Mouse (Mus musculus): ENCODE results near the gene A930009A15Rik.

Gene A930009A15Rik

GRCm38 (mm10) chr10:115581971-115582370 lies 12.2 kb downstream of the A930009A15Rik start:
- no peak for DNase-seq

- no peak for DNase-seq
These were observed 13.3 kb downstream of the A930009A15Rik start for GRCm38 (mm10) chr10:115583071-115583470.

DNA sequence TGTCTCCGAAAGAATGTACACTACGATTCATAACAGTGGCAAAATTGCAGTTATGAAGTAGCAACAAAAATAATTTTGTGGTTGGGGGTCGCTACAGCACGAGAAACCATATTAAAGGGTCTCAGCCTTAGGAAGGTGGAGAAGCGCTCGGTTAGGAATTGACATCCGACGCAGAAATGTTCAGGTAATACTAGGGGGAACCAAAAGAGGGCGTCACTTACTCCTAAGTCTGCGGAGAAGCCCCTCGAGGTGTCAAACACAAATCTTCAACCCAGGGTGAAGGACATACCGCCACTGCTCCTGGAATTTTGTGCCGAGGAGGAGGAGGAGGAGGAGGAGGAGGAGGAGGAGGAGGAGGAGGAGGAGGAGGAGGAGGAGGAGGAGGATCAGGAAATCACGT lies 14.9 kb downstream of the A930009A15Rik start:
- DNase-seq, result no peak

- no peak for DNase-seq
These were observed 15.9 kb downstream of the A930009A15Rik start for GRCm38 (mm10) chr10:115585491-115586245.

GRCm38 (mm10) chr10:115586246-115587231 lies 16.8 kb downstream of the A930009A15Rik start:
- DNase-seq, result peak; percentile 27

- DNase-seq, result peak; percentile 71
These were observed 17.6 kb downstream of the A930009A15Rik start, which contains the start of gene Lgr5 for GRCm38 (mm10) chr10:115587301-115587969. Lgr5 (minus strand) TSS chr10:115587780.

GRCm38 (mm10) chr10:115587979-115588378 lies 18.2 kb downstream of the A930009A15Rik start:
- DNase-seq, result no peak

DNA sequence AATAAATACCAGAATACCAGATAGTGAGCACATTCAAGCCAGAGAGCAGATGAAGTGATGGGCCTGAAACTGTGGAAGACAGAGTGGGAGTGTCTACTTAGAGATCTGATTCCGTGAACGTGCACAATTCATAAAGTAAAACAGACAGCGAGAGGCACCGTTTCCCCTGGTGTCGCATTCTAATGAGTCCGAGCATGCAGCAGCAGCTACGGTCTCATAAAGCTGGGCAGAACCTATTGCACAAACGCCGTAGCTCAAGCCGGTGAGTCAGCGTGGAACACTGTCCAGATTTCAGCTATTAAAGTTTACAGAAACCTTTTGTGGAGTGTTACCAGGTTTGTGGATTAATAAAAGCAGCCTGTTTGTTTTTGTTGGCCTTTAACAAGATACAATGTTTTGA lies 23.4 kb downstream of the A930009A15Rik start:
- DNase-seq, result no peak

- no peak for DNase-seq
These were observed 23.9 kb downstream of the A930009A15Rik start for GRCm38 (mm10) chr10:115593651-115594050.

- DNase-seq, result no peak
These were observed 26.0 kb downstream of the A930009A15Rik start for GRCm38 (mm10) chr10:115595748-115596147.

- DNase-seq, result peak; percentile 22
These were observed 47.9 kb downstream of the A930009A15Rik start for GRCm38 (mm10) chr10:115617456-115618287.

GRCm38 (mm10) chr10:115618288-115618856 lies 48.6 kb downstream of the A930009A15Rik start:
- no peak for DNase-seq

- DNase-seq, result no peak
These were observed 53.7 kb downstream of the A930009A15Rik start for GRCm38 (mm10) chr10:115623481-115623880.

GRCm38 (mm10) chr10:115623956-115624671 lies 54.3 kb downstream of the A930009A15Rik start:
- no peak for DNase-seq

- DNase-seq, result no peak
These were observed 55.2 kb downstream of the A930009A15Rik start for GRCm38 (mm10) chr10:115624957-115625356.

- DNase-seq, result no peak
These were observed 56.9 kb downstream of the A930009A15Rik start for GRCm38 (mm10) chr10:115626678-115627077.
